Mouse (Mus musculus) lung, postnatal 0 days (tissue): Measurements from ENCODE around the gene 4921524J17Rik. TPM values are rescaled to one million over a fixed set of nuclear protein-coding genes. Genes with fewer than 3 reads are reported as not detected.

Experiments used
- ATAC-seq: fragments of 200-750 bp; cut with Nextera tagmentation; 2 replicates; pipeline ENCODE4 v1.8.0; 2017; ENCODE audit warnings: moderate library complexity
- DNase-seq: peaks from one replicate; pipeline ENCODE4 v3.0.0-alpha.2; 2016; ENCODE audit warnings: low spot score
- H3K27ac ChIP-seq: fragments of 300-500 bp; sonication (generic); 2 replicates; pipeline ENCODE4 v1.5.1; 2014; ENCODE audit warnings: antibody characterized with exemption, mild to moderate bottlenecking, low read length, mixed read lengths
- H3K27me3 ChIP-seq: fragments of 300-500 bp; sonication (generic); replicated peaks from 2 replicates; pipeline ENCODE4 v1.6.1; 2014; ENCODE audit warnings: low read length, mixed read lengths; ENCODE audit not compliant: insufficient read depth
- H3K36me3 ChIP-seq: fragments of 300-500 bp; sonication (generic); 2 replicates; pipeline ENCODE4 v1.6.1; 2014; ENCODE audit warnings: low read length, mixed read lengths; ENCODE audit not compliant: insufficient read depth
- H3K4me1 ChIP-seq: fragments of 300-500 bp; sonication (generic); 2 replicates; pipeline ENCODE4 v1.6.1; 2014; ENCODE audit warnings: antibody characterized with exemption, low read depth, low read length, mixed read lengths; ENCODE audit not compliant: insufficient read depth
- H3K4me2 ChIP-seq: fragments of 300-500 bp; sonication (generic); replicated peaks from 2 replicates; pipeline ENCODE4 v1.6.1; 2014; ENCODE audit warnings: low read depth, mild to moderate bottlenecking, low read length, moderate library complexity, mixed read lengths
- H3K4me3 ChIP-seq: fragments of 300-500 bp; sonication (generic); 2 replicates; pipeline ENCODE4 v1.5.1; 2014; ENCODE audit warnings: low read depth, low read length
- H3K9ac ChIP-seq: fragments of 300-500 bp; sonication (generic); replicated peaks from 2 replicates; pipeline ENCODE4 v1.6.1; 2014; ENCODE audit warnings: low read depth, mild to moderate bottlenecking
- H3K9me3 ChIP-seq: fragments of 300-500 bp; sonication (generic); 2 replicates; pipeline ENCODE4 v1.6.1; 2016; ENCODE audit warnings: low read length, mixed read lengths
- CTCF ChIP-seq: IDR thresholded peaks from 2 replicates; pipeline ENCODE4 v1.5.1; 2016; ENCODE audit warnings: antibody characterized with exemption, mild to moderate bottlenecking
- EP300 ChIP-seq: IDR thresholded peaks from 2 replicates; pipeline ENCODE4 v1.6.1; 2016; ENCODE audit warnings: antibody characterized with exemption, mild to moderate bottlenecking, control low read depth
- WGBS: fragments of 180-500 bp; shearing (Covaris S2); extraction: QIAGEN DNeasy Blood & Tissue Kit; methylation state at CpG from one replicate; pipeline ENCODE4 v1.1.7; 2014; 5-methylcytosine and 5-hydroxymethylcytosine counted together
- polyA plus RNA-seq: library from polyadenylated mRNA; unstranded; fragments of >200 nt; fragmentation: Nextera tagmentation; extraction: Ambion mirVana; gene quantifications from 2 replicates; pipeline ENCODE4 v1.2.1, GENCODE M21; 2015

4921524J17Rik gene
- polyA plus RNA-seq, 1 experiment from 2014 or later: 42.4 TPM

- H3K27me3 ChIP-seq: no peaks in the 10 kb centered on the region
- H3K4me2 ChIP-seq: peak overlapping the region; percentile 53
- DNase-seq (peak; percentile 62), ATAC-seq (no peak)
- H3K4me1 ChIP-seq: peaks cover 14% of the 10 kb centered on the region; the same call in 1 of the 2 replicates
- WGBS: 10% methylated on average over 10 of the region's 10 CpGs
- H3K9me3 ChIP-seq: no peaks in the 10 kb centered on the region
- H3K9ac ChIP-seq: peak overlapping the region; percentile 73
- no peaks in the 10 kb centered on the region for H3K36me3 ChIP-seq
- no peak for TF ChIP-seq CTCF
- TF ChIP-seq EP300: 0 out of 2 replicates have a peak, but pooled peaks have one; percentile 23
- peak overlapping the region; percentile 89; the same call in 1 of the 2 replicates for H3K27ac ChIP-seq
- peak overlapping the region; percentile 94 for H3K4me3 ChIP-seq
Observed at GRCm38 (mm10) chr8:85431281-85432167, 1.1 kb downstream of the 4921524J17Rik start.

DNA sequence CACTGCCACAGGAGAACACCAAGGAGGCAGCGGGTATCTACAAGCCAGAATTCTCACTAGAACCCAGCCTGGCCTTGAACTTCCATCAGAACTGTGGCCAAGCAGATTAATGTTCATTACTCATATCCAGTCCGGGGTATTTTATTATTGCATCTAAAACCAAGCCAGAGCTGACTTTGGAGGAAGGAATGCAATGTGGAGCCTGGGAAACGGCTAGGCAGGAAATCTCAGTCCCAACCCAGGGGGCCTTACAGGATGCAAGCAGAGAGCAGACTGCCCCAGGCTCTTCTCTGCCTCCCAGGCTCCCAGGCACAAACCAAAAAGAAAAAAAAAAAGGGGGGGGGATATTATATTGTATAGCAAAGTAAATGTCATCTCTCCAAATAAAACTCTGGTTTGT is 1.8 kb downstream of the 4921524J17Rik start:
- H3K9me3 ChIP-seq: no peaks in the 10 kb centered on the region
- H3K27ac ChIP-seq: peak overlapping the region; percentile 47; the same call in 1 of the 2 replicates
- no peaks in the 10 kb centered on the region for H3K36me3 ChIP-seq
- no peak for TF ChIP-seq CTCF
- no peak for TF ChIP-seq EP300
- DNase-seq: peak; percentile 45
- WGBS: 24% methylated on average over 3 of the region's 3 CpGs
- peaks cover 14% of the 10 kb centered on the region; the same call in 1 of the 2 replicates for H3K4me1 ChIP-seq
- peak overlapping the region; percentile 53; the same call in 1 of the 2 replicates for H3K4me2 ChIP-seq
- no peak for ATAC-seq
- H3K4me3 ChIP-seq: peak overlapping the region; percentile 94; the same call in 1 of the 2 replicates
- H3K27me3 ChIP-seq: no peaks in the 10 kb centered on the region
- 0 out of 2 replicates have a peak overlapping the region, but pooled peaks have one; percentile 5 for H3K9ac ChIP-seq

GRCm38 (mm10) chr8:85429219-85429618 is 3.4 kb downstream of the 4921524J17Rik start:
- ATAC-seq (no peak), DNase-seq (peak; percentile 48)
- 26% methylated on average over 4 of the region's 4 CpGs for WGBS
- TF ChIP-seq CTCF (no peak), EP300 (0 out of 2 replicates have a peak, but pooled peaks have one; percentile 3)
- Histone ChIP-seq H3K4me1 (peaks cover 14% of the 10 kb centered on the region; the same call in 1 of the 2 replicates), H3K9ac (no peak overlapping the region), H3K27ac (0 out of 2 replicates have a peak overlapping the region, but pooled peaks have one; percentile 27), H3K4me3 (no peak overlapping the region), H3K4me2 (no peak overlapping the region; the same call in 1 of the 2 replicates), H3K36me3 (no peaks in the 10 kb centered on the region), H3K9me3 (no peaks in the 10 kb centered on the region), H3K27me3 (no peaks in the 10 kb centered on the region)

DNA sequence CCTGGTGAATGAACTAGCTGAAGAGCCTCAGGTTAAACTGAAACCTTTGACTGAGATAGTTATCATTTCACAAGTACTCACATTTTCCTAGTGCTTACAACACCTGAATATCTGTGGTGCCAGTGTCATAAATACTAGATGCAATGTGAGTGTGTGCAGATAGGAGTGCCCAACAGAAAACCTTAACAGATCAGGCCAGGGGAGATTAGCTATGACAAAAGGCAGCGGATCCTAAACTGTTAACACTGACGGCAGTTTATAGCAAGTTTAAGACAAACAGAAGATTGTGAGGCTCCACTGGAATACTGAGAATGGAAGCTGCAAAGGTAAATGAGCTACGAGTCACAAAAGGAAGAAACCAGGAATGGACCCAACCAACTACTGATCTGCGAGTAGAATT is 5.6 kb downstream of the 4921524J17Rik start:
- H3K4me3 ChIP-seq: no peak overlapping the region
- ATAC-seq: no peak
- H3K27me3 ChIP-seq: no peaks in the 10 kb centered on the region
- H3K4me1 ChIP-seq: peaks cover 14% of the 10 kb centered on the region; the same call in 1 of the 2 replicates
- 80% methylated on average over 4 of the region's 4 CpGs for WGBS
- H3K4me2 ChIP-seq: no peak overlapping the region
- H3K9me3 ChIP-seq: no peaks in the 10 kb centered on the region
- H3K27ac ChIP-seq: no peak overlapping the region
- TF ChIP-seq EP300: no peak
- TF ChIP-seq CTCF: no peak
- DNase-seq: no peak
- H3K36me3 ChIP-seq: no peaks in the 10 kb centered on the region
- H3K9ac ChIP-seq: no peak overlapping the region

- Histone ChIP-seq H3K4me1 (no peaks in the 10 kb centered on the region), H3K9ac (no peak overlapping the region), H3K36me3 (no peaks in the 10 kb centered on the region), H3K27me3 (no peaks in the 10 kb centered on the region), H3K27ac (no peak overlapping the region), H3K4me3 (no peak overlapping the region), H3K4me2 (no peak overlapping the region), H3K9me3 (no peaks in the 10 kb centered on the region)
- DNase-seq: no peak
- 87% methylated on average over 1 of the region's 1 CpGs for WGBS
- ATAC-seq: no peak
- no peak for TF ChIP-seq CTCF
- no peak for TF ChIP-seq EP300
Observed at GRCm38 (mm10) chr8:85421329-85421728, 11.3 kb downstream of the 4921524J17Rik start.

DNA sequence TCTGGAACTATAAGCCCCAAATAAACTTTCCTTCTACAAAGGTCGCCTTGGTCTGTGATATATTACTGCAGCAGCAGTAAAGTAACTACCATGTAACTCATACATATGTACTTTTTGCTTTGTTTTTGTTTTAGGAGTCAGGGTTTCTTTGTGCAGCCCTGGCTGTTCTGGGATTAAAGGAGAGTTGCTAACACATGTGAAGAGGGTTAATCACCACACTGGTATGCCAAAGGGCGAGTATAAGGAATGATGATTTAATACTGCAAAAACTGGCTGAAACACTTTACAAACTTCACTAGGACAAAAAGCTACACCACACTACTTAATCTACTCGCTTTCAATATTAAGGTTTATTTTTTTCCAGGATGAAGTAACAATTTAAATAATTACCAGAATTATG is 24.1 kb downstream of the 4921524J17Rik start:
- WGBS: 63% methylated on average over 3 of the region's 3 CpGs
- no peak overlapping the region for H3K9ac ChIP-seq

More for the DNA sequence above, 24.1 kb downstream of the 4921524J17Rik start:
- no peak for ATAC-seq
- Histone ChIP-seq H3K4me1 (no peaks in the 10 kb centered on the region), H3K27ac (no peak overlapping the region), H3K27me3 (no peaks in the 10 kb centered on the region), H3K4me2 (no peak overlapping the region), H3K9me3 (no peaks in the 10 kb centered on the region), H3K36me3 (no peaks in the 10 kb centered on the region; the same call in 1 of the 2 replicates), H3K4me3 (no peak overlapping the region)
- TF ChIP-seq CTCF (no peak), EP300 (no peak)
- no peak for DNase-seq
